Mouse (Mus musculus) bone marrow, adult 2 months (tissue): ENCODE measurements at regions not wholly inside any gene's neighbourhood (a gene's known extent, or its start where the extent isn't known, plus 50 kb on each side); places are given as distances from the start of the nearest gene placed in this dataset.

ENCODE experiments used
- H3K27ac ChIP-seq: fragments of 200-500 bp; 2 replicates; pipeline ENCODE4 v1.5.1; 2012; ENCODE audit warnings: low read depth, mild to moderate bottlenecking, control low read depth, inconsistent platforms, low read length; ENCODE audit not compliant: control insufficient read depth, poor library complexity, insufficient read depth
- H3K4me1 ChIP-seq: fragments of 200-500 bp; 2 replicates; pipeline ENCODE4 v1.6.1; 2011; ENCODE audit warnings: low read length; ENCODE audit not compliant: control insufficient read depth, insufficient read depth
- H3K4me3 ChIP-seq: fragments of 200-500 bp; replicated peaks from 2 replicates; pipeline ENCODE3; 2011; ENCODE audit warnings: mild to moderate bottlenecking, low read depth, low read length, control low read depth; ENCODE audit not compliant: control insufficient read depth
- CTCF ChIP-seq: fragments of 200-500 bp; IDR thresholded peaks from 2 replicates; pipeline ENCODE4 v1.5.1; 2011; ENCODE audit warnings: low read length, control low read depth; ENCODE audit not compliant: control insufficient read depth, insufficient read depth
- POLR2A ChIP-seq: fragments of 200-500 bp; IDR thresholded peaks from 2 replicates; pipeline ENCODE4 v1.6.1; 2011; ENCODE audit warnings: low read depth, mild to moderate bottlenecking, control low read depth, low read length, borderline replicate concordance; ENCODE audit not compliant: control insufficient read depth
- WGBS: fragments of 180-500 bp; shearing (Covaris S2); methylation state at CpG from one replicate; pipeline ENCODE4 v1.1.7; 2018; 5-methylcytosine and 5-hydroxymethylcytosine counted together

DNA sequence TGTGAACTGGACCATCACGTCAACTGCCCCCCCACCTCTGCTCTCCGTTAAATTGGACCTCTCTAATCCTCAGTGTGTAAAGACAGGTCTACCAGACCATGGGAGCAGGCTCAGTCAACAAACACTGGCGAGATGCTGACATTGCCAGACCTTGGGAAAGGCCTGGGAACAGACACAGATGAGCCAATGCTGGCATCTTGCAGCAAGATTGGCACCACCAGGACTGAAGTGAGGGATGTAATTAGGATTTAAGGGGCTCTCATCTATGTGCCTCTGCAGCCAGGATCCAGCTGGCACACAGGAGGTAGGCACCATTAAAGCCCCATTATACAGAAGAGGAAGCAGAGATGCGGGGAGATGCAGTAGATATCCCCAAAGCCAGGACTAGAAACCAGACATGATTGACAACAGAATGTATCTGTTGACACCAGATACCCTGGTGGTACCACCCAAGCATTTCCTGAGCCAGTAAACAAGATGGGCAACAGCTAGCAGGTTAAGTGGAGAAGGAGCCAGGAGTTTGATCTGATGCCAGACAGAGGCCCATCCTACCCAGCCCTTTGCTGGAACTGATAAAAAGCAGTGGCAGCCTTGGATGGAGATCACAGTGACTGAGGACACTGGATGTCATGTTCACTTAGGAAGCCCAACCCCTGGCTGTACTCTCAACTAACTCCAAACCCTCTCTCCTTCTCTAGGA lies 59.7 kb upstream of the Cplx2 start:
- no peak overlapping the region for H3K4me3 ChIP-seq
- 71% methylated on average over 4 of the region's 4 CpGs for WGBS
- H3K4me1 ChIP-seq, result no peaks in the 10 kb centered on the region

DNA sequence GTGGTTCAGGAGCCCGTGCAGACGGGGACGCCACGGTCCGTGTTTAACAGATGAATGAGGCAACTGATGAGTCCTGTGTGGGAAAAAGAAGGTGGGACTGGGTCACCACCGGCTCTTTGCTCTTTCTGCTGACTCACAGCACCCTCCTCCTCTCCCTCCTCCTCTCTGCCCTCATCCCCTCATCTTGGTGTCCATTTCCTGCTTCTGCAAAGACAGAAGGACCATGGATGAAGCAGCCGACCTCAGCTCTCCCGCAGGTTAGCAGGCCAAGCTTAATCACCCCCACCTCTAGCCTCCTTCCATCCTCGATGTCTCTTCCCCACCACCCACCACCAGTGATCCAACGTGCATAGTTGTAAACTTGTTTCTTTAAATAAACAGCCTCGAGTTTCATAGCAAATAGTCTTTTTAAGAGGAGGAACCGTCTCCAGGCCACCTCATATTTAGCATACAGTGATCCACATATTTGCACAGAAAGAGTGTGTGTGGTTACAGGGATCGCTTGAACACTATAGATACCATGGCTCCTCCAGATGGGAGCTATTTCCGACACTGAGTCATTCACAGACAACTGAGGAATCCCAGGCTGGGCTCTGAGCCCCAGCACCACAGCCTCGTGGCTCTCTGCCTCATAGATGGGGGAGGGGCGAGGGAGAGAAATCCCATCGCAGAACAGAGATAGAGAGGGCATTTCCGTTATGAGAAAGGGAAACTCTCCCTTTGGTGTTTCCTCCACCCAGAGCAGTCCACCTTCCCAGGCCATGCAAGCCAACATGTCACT lies 58.6 kb upstream of the Cplx2 start:
- TF ChIP-seq CTCF (no peak), POLR2A (no peak)
- Histone ChIP-seq H3K4me1 (no peaks in the 10 kb centered on the region), H3K4me3 (no peak overlapping the region), H3K27ac (no peak overlapping the region)
- 65% methylated on average over 18 of the region's 18 CpGs for WGBS

More for the DNA sequence above, 59.7 kb upstream of the Cplx2 start:
- no peak overlapping the region for H3K27ac ChIP-seq
- TF ChIP-seq CTCF, result no peak
- no peak for TF ChIP-seq POLR2A

DNA sequence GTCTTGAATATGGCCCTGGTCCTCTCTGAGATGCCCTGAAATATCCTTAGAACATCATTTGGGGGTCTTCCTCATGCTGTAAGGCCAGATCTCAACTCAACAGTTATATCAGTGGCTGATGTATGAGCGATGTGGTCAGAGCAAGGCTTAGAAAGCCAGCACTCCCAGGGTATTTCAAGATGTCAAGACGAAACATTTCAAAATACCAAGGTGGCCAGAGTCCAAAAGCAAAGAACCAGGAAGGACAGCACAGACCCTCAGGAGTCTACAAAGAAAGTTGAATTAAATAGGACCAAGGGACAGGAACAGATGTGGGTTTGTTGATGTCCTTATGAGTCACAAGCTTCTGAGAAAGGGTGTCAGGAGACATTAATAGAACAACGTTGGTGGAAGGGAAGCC lies 55.8 kb upstream of the Cplx2 start:
- no peaks in the 10 kb centered on the region for H3K4me1 ChIP-seq
- H3K27ac ChIP-seq, result no peak overlapping the region
- 73% methylated on average over 3 of the region's 3 CpGs for WGBS
- no peak for TF ChIP-seq POLR2A
- no peak for TF ChIP-seq CTCF
- no peak overlapping the region for H3K4me3 ChIP-seq

DNA sequence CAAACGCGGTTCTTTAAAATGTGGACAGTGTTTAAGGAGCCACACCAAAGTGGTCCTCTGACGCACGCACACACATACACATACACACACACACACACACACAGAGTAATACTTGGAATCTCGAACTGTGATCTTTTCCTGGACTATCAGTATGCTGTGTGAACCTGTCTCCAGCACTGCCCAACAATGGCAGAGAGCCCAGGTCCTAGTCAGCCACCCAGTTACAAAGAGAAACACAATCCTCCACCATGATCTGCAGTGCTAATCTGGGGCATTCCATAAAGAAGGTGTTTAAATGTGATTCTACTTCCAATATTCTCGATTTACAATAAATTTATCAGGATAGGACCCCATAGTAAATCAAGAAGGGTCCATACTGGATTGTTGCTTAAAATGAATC lies 54.2 kb upstream of the Cplx2 start:
- WGBS, result 79% methylated on average over 6 of the region's 6 CpGs
- no peaks in the 10 kb centered on the region; the same call in 1 of the 2 replicates for H3K4me1 ChIP-seq
- H3K27ac ChIP-seq, result no peak overlapping the region
- no peak for TF ChIP-seq CTCF
- TF ChIP-seq POLR2A, result no peak
- no peak overlapping the region for H3K4me3 ChIP-seq

DNA sequence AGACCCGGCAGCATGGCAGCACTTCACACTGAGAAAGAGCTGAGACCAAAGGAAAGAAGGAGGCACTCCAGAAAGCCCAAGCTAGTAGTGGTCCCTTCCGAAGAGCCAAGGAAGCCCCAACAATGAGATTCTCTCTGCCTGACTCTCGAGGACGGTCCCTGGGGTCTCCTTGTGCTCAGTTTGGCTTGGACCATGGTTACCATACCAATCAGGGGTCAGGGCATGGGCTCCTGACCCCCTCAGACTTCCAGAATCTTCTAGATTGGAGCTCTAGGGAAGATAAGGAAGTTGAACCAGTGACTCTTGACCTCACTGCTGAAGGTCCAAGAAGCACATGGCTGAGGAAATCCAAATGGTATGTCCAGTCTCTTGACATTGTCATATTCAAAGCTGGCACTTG lies 53.0 kb upstream of the Cplx2 start:
- Histone ChIP-seq H3K4me3 (no peak overlapping the region), H3K27ac (no peak overlapping the region), H3K4me1 (no peaks in the 10 kb centered on the region; the same call in 1 of the 2 replicates)
- 91% methylated on average over 4 of the region's 4 CpGs for WGBS
- no peak for TF ChIP-seq CTCF
- TF ChIP-seq POLR2A, result no peak

DNA sequence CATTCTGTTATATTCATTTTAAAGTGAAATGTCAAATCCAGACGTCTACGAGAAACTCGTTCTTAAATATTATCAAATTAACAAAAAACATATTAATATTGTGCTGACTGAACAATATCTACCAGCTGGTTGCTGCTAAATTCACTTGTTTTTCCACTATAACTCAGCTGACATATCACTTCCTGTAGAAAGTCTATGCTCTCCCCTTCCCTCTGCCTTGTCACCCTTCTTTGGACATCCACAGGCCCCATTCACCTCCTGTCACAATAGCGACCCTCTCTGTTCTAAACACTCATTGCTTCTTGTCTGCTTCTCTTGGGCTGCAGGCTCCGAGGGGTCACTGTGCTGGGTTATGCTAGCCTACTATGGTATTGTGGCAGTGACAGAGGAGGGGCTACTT lies 52.5 kb upstream of the Cplx2 start:
- Histone ChIP-seq H3K27ac (no peak overlapping the region), H3K4me3 (no peak overlapping the region), H3K4me1 (no peaks in the 10 kb centered on the region; the same call in 1 of the 2 replicates)
- WGBS, result 79% methylated on average over 5 of the region's 5 CpGs
- TF ChIP-seq POLR2A (no peak), CTCF (no peak)

DNA sequence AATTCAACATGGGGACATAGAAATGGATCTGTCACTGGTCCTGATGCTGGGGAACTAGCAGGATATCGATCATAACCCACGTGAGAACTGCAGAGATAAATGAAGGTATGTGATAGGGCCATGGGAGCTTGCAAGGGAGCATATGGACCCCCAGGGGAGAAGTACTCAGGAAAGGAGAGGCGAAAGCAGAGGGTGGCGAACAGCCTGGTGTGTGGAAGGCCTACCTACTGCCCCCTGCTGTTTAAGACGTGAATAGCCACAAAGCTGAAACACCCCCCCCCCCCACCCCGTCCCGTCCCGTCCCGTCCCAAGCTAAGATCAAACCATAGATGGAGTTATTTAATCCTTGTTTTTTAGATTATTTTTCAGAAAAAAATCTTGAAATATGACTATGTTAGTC lies 50.9 kb upstream of the Cplx2 start:
- TF ChIP-seq POLR2A (no peak), CTCF (0 out of 2 replicates have a peak, but pooled peaks have one; percentile 37)
- Histone ChIP-seq H3K4me1 (no peaks in the 10 kb centered on the region; the same call in 1 of the 2 replicates), H3K4me3 (no peak overlapping the region), H3K27ac (no peak overlapping the region)
- 42% methylated on average over 9 of the region's 9 CpGs for WGBS

DNA sequence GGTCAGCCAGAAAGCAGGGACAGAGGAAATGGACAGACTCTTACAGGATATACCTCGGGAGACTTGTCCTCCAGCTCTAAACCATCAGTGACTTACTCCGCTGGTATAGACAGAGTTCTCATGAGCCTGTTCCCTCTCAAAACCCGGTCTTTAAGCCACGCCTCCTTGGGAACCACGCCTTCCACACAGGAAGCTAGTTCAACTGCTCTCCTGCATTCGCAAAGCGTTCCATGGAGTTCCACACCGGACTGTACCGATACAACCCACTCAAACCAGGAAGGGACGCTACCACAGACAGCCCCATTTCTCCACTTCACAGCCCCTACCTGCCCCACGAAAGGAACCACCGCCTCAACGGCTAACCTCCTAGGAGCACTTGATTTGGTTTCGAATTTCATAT lies 50.1 kb upstream of the Cplx2 start:
- Histone ChIP-seq H3K27ac (no peak overlapping the region), H3K4me3 (no peak overlapping the region), H3K4me1 (no peaks in the 10 kb centered on the region; the same call in 1 of the 2 replicates)
- WGBS, result 63% methylated on average over 14 of the region's 14 CpGs
- TF ChIP-seq CTCF (no peak), POLR2A (no peak)
